Mouse (Mus musculus): ENCODE measurements around the gene Wee2.
A peak's percentile ranks its signal among the peaks of the same experiment; 100 is the strongest.

Gene Wee2

GRCm38 (mm10) chr6:40438936-40439335 is at the start of gene Wee2:
Wee2 (plus strand) TSS chr6:40439088.
- DNase-seq (ENCODE audit: low read depth, low spot score): no peak

- DNase-seq (ENCODE audit: low read depth, low spot score): no peak
Measured at GRCm38 (mm10) chr6:40390975-40391374, 47.9 kb upstream of the Wee2 start.

GRCm38 (mm10) chr6:40393213-40393612 is 45.7 kb upstream of the Wee2 start:
- peak; percentile 85 for DNase-seq (ENCODE audit: low read depth, low spot score)

GRCm38 (mm10) chr6:40402031-40402430 is 36.9 kb upstream of the Wee2 start:
- DNase-seq (ENCODE audit: low read depth, low spot score): no peak

GRCm38 (mm10) chr6:40403640-40404285 is 35.1 kb upstream of the Wee2 start:
- no peak for DNase-seq (ENCODE audit: low read depth, low spot score)

GRCm38 (mm10) chr6:40411085-40411484 is 27.8 kb upstream of the Wee2 start:
- DNase-seq (ENCODE audit: low read depth, low spot score): no peak

GRCm38 (mm10) chr6:40413046-40413445 is 25.8 kb upstream of the Wee2 start:
- DNase-seq (ENCODE audit: low read depth, low spot score): no peak

GRCm38 (mm10) chr6:40413565-40413964 is 25.3 kb upstream of the Wee2 start:
- DNase-seq (ENCODE audit: low read depth, low spot score): no peak

GRCm38 (mm10) chr6:40415799-40416198 is 23.1 kb upstream of the Wee2 start:
- no peak for DNase-seq (ENCODE audit: low read depth, low spot score)

- DNase-seq (ENCODE audit: low read depth, low spot score): no peak
Measured at GRCm38 (mm10) chr6:40418386-40418785, 20.5 kb upstream of the Wee2 start.

GRCm38 (mm10) chr6:40421099-40421498 is 17.8 kb upstream of the Wee2 start:
- DNase-seq (ENCODE audit: low read depth, low spot score): no peak

GRCm38 (mm10) chr6:40423013-40423412 is 15.9 kb upstream of the Wee2 start:
- no peak for DNase-seq (ENCODE audit: low read depth, low spot score)

GRCm38 (mm10) chr6:40423774-40424173 is 15.1 kb upstream of the Wee2 start:
- no peak for DNase-seq (ENCODE audit: low read depth, low spot score)

- no peak for DNase-seq (ENCODE audit: low read depth, low spot score)
Measured at GRCm38 (mm10) chr6:40427441-40427840, 11.4 kb upstream of the Wee2 start.

- no peak for DNase-seq (ENCODE audit: low read depth, low spot score)
Measured at GRCm38 (mm10) chr6:40428696-40429095, 10.2 kb upstream of the Wee2 start.

GRCm38 (mm10) chr6:40429521-40429931 is 9.4 kb upstream of the Wee2 start:
- no peak for DNase-seq (ENCODE audit: low read depth, low spot score)

GRCm38 (mm10) chr6:40430251-40430650 is 8.6 kb upstream of the Wee2 start:
- DNase-seq (ENCODE audit: low read depth, low spot score): no peak

GRCm38 (mm10) chr6:40430878-40431277 is 8.0 kb upstream of the Wee2 start:
- DNase-seq (ENCODE audit: low read depth, low spot score): no peak

- DNase-seq (ENCODE audit: low read depth, low spot score): no peak
Measured at GRCm38 (mm10) chr6:40431356-40431755, 7.5 kb upstream of the Wee2 start.

- no peak for DNase-seq (ENCODE audit: low read depth, low spot score)
Measured at GRCm38 (mm10) chr6:40431812-40432211, 7.1 kb upstream of the Wee2 start.

- DNase-seq (ENCODE audit: low read depth, low spot score): no peak
Measured at GRCm38 (mm10) chr6:40432346-40433275, 6.3 kb upstream of the Wee2 start.

- no peak for DNase-seq (ENCODE audit: low read depth, low spot score)
Measured at GRCm38 (mm10) chr6:40434697-40435096, 4.2 kb upstream of the Wee2 start.

Data from brain, embryonic 18.5 days (tissue).